Mouse (Mus musculus) liver, postnatal 0 days (tissue): ENCODE data around the gene Ism1.

Source experiments
- CTCF ChIP-seq: sonication (generic); IDR thresholded peaks from 2 replicates; pipeline ENCODE4 v1.5.1; 2016; ENCODE audit warnings: antibody characterized with exemption, low read depth
- EP300 ChIP-seq: IDR thresholded peaks from 2 replicates; pipeline ENCODE4 v1.6.1; 2016; ENCODE audit warnings: antibody characterized with exemption, low read depth, mild to moderate bottlenecking

DNA sequence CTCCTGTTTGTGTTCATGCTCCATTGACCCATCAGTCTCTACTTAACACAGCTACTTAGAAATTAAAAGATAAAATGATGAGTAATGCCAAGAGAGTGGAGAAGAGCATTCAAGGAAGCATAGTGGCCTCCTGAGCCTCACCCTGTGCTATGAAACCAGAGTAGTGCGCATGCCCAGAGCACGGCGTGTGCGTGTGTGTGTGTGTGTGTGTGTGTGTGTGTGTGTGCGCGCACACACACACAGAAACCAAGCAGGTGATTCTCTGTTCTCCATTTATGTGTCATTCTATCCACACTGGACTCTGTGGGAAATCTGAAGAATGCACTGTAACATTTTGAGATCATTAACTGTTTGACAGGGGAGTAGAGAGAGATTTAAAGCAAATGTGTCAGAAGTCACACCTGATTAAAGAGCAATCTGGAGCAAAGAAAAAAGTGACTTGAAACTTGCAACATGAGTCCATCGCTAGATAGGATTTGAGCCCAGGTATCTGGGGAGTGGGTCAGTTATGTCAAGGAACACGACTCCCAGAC, 105.4 kb downstream of the Ism1 start:
- TF ChIP-seq CTCF (no peak), EP300 (no peak)
